Mouse (Mus musculus): ENCODE results near the gene Ceacam9.
"Not testable (repeated sequence)": the region's sequence is repeated elsewhere in the genome, so short reads cannot be mapped to it uniquely, and the experiment has no call there.

Ceacam9 gene

DNA sequence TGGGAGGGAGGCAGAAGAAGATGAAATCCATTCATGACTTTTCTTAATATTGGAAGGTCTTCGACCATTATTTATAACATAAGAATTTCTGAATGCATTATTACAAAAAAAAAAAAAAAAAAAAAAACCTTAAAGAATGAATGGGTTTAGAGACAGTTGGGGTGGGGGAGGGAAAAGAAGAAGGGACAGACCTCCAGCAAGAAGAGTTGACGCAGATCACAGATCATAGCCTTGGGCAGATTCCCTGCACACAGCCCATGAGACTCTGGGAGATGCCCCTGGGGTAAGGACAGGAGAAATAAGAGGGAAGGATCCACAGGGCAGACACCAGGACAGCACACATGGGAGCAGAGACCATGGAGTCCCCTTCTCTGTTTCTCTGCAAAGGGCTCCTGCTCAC, at the start of gene Ceacam9:
Gene Ceacam9 (plus strand): TSS at position 301 of the 400 bp plus-strand sequence.
- no peak for DNase-seq

DNA sequence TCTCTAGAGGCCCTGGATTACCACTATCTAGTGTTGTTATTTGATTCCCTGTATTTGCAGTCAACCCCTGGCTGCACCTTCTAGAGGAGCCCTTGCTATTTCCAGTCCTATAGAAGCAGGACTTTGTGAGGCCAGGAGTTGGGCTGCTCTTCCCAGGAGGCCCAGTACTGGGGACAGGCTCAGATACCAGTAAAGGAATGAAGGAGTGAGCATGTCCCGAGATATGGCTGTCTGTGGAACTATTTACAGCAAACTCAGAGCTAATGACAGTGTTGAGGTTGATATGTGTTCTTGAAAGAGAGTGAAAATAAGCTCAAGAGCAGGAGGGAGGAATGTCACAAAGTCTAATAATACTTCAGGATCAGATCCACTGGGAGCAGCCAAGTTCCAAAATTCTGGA, 47.9 kb upstream of the Ceacam9 start:
- DNase-seq: no peak

DNA sequence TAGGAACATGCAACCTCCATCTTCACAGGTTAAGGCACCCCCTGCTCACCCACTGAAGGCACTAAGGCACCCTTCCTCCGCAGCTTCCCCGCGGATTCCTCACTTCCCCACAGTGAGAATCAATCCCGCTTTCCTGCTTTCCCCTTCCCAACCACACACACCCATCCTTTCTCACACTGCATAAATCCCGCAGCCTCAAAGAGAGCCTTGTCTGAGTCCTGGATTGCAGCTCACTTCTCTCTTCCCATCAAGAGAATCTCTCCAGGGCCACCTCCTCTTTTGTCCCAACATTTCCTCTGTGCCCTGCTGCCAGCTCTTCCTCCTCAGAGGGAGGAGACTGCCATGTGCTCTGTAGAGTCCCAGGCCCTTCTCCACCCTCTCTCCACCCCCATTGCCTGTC, 47.0 kb upstream of the Ceacam9 start:
- not testable (repeated sequence) for DNase-seq

DNA sequence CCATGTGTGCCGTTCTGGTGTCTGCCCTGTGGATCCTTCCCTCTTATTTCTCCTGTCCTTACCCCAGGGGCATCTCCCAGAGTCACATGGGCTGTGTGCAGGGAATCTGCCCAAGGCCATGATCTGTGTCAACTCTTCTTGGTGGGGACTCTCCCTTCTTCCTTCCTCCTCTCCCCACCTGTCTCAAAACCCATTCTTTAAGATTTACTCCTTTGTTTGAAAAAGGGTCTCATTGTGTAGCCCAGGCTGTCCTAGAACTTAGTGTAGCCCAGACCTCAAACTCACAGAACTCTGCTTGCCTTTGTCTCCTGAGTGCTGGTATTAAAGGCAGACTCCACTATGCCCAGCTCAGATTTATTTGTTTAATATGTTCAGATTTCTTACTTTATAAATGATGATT, 46.1 kb upstream of the Ceacam9 start, which contains the start of gene Ceacam15:
Gene Ceacam15 (minus strand): TSS at position 101 of the 400 bp plus-strand sequence.
- no peak for DNase-seq

DNA sequence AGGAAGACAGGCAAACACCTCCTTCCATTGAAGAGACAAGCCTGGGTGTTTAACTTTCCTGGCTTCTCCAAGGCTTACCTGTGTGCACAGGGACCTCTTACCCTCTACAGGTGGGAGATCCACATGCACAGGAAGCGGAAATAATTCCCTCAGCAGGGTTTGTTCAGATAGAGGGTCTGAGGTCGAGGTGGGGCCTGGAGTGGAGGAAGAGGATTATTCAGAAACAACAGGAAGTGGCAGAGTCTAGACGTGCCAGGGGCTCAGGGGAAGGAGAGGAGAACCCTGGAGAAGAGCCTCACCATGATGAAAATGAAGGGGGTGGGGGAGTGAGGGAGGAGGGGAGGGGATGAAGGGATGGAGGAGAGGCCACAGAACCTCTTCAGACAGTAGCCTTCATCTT, 41.5 kb upstream of the Ceacam9 start:
- not testable (repeated sequence) for DNase-seq

DNA sequence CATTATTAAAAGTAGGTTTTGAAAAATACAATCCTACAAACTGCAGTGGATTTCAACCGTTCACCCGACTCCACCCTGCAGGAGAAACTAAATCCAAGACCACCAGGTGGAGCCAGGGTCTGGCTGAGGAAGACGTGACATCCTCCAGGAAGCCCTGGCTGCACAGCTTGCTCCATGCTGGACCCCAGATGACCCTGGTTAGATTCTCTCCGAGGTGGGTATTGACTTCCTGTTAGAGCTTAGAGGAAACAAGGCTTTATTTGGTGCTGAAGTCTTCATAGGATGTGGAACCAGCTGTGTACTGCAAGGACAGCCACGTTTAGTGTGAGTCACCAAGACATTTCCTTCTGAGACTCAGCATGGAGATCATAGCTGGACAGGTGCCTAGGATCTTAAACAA, 32.5 kb upstream of the Ceacam9 start:
- DNase-seq: no peak

DNA sequence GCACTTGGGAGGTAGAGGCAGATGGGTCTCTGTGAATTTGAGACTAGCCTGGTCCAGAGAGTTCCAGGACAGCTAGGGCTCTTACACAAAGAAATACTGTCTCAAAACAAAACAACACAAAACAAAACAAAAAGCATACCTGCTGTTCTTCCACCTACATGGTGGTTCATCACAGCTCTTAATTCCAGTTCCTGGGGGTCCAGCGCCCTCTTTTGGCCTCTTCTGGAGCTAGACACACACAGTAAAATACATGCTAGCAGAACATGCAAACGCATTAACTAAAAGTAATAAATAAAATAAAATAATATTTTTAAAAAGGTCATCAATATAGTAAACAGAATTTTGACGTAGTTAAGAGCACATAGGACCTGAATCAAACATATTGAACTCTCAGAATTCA, 26.7 kb upstream of the Ceacam9 start:
- peak; percentile 37 for DNase-seq

DNA sequence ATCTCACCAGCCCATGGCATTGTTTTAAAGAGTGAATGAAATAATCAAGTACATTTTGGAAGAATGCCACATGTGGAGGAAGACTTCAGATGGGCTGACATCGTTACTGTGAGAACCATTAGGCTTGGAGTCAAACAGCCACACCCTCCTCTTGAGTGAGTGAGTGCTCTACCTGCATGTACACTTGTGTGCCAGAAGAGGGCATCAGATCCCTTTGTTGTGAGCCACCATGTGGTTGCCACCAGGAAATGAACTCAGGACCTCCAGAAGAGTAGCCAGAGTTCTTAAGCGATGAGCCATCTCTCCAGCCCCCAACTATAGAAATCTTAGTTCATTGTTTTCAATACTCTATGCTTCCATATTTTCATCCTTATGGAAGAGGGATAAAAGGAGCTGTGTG, 22.7 kb upstream of the Ceacam9 start:
- DNase-seq: no peak

DNA sequence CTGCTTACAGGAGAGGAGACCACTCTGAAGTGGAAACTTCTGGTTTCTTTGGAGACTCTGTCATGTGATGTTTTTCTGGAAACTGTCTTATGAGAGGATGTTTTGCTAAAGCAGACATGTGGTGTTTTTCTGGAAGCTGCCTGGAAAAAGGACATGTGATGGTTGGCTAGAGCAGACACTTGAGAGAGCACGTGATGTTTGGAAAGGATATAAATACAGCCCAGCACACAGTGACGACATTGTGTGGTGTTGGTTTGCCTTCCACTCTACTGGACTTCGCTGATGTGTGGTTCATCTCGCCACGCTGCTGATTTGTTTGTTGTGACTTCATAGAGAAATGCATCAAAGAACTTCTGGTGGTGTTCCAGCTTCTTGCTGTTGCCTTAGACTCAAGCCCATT, 21.1 kb upstream of the Ceacam9 start:
- no peak for DNase-seq

DNA sequence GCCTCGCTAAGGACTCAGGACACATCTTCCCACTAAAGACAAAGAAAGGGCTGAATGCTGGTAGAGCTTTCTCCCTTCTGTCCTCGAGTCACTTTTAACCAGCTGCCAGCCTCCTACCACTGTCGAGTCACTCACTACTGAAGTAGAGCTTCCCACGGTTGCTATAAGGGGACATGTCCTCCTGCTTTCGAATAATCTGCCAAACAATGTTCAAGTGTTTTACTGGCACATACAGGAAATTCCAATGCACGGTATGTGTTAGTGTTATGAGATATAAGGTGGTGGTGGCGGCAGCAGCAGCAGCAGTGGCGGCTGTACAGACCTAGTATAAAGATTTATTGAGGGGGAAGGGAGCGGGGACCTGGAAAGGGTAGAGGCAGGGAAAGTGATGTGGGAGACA, 15.3 kb upstream of the Ceacam9 start:
- no peak for DNase-seq

DNA sequence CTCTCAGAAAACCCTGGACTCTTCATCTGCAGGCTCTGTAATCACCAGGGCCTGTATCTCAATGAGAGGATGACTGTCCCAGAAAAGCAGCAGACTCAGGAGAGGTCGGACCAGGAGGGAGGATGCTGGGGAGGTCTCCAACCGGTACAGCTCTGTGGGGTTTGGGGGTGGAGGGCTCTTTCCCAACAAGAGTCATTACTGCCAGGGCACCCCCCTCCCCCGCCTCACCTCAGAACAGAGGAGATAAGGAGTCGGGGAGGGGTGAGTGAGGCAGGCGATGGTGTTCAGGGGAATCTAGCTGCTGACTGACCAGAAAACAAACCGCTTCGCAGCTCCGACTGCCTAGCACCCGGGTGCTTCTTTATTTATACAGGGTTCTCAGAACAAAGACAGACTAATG, 13.5 kb upstream of the Ceacam9 start:
- no peak for DNase-seq

DNA sequence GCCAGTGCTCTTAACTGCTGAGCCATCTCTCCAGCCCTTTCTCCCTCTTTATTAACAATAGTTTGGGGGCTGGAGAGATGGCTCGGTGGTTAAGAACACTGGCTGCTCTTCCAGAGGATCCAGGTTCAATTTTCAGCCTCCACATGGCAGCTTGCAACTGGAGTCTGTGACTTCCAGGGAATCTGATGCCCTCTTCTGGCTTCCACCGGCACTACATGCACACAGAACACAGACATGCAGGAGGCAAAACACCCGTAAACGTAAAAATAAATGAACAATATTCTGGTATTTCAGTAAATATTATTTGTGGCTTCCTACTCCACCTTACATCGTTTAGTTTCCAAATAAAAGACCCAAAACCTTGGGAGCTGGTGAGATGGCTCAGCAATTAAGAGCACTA, 11.1 kb upstream of the Ceacam9 start:
- DNase-seq: no peak

DNA sequence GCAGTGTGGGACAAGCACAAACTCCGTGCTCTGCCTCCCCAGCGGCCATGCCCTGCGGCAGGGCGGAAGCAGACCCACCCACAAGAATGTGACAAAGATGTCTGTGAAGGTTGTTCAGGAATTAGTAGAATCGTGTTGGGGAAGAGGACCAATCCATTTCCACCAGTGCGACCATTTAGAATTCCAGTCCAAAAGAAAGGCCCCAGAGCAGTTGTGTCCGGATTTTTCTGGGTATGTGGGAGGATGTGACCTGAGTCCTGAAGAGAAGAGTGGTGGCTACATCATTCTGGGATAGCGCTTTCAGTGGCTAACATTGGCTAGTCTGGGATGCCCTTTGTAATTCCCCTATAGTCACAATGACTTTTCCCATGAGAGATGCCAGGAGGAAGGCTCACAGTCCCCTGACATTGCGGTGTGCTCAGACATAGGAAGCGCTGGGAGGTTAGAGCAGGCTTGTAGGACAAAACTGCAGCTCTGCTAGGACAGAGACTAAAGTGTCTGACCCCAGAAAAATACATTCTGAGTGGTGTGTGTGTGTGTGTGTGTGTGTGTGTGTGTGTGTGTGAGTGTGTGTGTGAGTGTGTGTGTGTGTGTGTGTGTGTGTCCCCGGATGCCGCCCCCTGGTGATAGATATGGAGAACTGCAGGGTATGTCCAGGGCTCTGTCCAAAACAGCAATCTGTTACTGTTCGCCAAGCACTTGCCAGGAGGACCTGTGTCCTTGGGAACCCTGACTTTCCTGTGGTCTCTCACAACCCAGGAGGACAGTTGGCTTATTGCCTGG, 8.9 kb upstream of the Ceacam9 start:
- DNase-seq: no peak

DNA sequence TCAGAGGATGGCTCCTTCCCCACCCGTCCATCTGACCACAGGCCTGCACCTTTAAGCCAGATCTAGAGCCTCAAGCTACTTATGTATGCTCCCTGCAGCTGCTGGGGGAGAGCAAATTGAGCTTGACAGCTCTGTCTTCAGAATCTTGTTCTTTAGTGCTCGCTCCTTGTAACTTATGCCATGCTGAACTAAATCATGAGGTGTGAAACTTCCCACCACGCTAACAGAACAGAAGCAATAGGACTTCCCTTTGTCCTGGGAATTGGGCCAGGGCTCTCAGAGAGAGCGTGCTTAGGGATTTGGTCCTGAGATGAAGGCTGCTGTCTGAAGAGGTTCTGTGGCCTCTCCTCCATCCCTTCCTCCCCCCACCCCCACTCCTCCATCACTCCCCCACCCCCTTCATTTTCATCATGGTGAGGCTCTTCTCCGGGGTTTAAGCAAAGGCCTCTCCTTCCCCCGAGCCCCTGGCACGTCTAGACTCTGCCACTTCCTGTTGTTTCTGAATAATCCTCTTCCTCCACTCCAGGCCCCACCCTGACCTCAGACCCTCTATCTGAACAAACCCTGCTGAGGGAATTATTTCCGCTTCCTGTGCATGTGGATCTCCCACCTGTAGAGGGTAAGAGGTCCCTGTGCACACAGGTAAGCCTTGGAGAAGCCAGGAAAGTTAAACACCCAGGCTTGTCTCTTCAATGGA, 5.1 kb upstream of the Ceacam9 start:
- DNase-seq: not testable (repeated sequence)

DNA sequence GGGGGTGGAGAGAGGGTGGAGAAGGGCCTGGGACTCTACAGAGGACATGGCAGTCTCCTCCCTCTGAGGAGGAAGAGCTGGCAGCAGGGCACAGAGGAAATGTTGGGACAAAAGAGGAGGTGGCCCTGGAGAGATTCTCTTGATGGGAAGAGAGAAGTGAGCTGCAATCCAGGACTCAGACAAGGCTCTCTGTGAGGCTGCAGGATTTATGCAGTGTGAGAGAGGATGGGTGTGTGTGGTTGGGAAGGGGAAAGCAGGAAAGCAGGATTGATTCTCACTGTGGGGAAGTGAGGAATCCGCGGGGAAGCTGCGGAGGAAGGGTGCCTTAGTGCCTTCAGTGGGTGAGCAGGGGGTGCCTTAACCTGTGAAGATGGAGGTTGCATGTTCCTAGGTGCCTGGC, 761 bp downstream of the Ceacam9 start:
- DNase-seq: not testable (repeated sequence)

DNA sequence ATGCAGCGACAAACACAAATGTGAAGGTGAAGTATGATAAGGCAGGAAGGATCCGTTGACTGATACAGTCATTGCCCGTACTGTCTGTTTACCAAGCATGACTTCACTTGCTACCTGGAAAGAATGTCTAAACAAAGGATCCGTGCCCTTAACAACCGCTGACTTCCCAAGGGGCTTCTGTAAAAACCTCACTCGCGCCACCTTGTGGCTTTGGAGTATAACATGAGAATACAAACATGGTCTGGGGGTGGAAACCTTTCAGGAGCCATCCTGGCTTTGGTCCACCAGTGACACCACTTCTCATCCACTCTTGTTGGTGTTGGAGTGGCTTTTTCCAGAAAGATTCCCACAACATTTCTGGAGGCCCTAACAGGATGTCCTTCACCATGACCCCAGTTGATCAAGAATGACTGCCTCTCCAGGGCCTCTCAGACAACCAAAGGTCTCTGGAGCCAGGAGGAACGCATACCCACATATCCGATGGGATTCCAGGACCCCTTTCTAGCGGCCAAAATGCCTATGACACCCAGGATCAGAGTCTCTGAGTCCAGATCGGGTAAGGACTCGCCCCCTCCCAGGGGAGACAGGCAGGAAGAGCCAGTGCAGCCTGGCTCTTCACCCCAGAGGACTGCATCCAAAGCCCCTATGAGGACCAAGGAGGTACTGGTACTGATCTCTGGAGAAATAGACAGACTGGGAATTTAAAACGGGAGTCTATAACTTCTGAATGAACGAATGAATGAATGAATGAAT, 7.0 kb downstream of the Ceacam9 start:
- DNase-seq: peak; percentile 81

DNA sequence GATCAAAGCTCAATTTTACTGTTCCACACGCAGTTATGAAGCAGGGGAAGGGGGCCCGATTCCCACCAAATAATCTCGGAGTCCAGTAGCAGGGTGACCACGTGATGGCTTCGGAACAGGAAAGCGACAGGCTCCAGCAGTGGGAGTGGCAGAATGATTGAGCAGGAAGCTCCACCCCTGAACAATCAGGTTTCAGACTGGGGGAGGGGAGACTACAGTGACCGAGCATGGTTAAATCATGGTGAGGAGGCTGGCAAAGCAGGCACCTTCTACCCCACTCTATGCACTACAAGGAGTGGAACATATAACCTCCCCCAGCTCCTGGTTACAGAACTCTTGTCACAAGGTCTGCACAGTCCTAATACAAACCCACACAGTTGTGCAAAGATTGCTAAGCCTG, 7.8 kb downstream of the Ceacam9 start:
- peak; percentile 29 for DNase-seq

DNA sequence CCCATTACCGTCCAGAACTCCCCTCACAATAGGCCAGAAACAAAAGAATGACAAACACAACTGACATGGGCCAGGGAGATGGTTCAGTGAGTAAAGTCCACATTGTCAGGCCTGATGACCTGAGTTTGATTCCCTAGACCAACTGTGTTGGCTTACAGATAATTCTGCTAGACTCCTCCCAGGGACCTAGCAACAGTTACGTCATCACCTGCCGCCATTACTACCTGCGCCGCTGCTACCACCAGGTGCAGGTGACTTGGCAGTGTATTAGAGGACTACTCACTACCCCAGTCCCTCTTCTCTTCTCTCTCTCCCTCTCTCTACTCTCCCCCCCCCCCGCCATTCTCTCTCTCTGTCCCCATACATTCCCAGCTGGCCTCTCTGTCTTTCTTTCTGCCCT, 9.1 kb downstream of the Ceacam9 start:
- no peak for DNase-seq

DNA sequence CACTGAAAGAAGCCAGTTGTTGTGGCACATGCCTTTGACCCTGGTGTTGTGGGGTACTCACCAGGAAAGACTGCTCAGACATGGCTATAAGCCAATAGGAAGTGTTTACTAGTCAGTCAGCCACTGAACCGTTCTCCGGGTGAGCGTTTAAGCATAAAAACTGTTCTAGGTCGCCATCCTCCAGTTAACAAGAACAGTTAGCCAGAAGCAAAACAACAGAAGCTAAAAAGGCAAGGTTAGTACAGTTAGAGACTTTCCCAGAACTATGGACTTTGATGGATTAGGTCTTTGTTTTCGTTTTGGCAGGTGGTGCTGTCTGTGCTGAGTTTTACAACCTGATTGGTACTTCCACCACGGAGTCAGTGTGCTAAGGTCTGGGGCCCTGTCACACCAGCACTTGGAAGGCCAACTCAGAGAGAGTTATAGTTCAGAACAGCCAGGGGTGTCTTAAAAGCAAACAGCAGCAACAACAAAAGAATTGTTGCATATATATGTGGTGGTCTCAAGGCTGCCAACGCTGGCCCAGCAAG, 10.2 kb downstream of the Ceacam9 start:
- no peak for DNase-seq

DNA sequence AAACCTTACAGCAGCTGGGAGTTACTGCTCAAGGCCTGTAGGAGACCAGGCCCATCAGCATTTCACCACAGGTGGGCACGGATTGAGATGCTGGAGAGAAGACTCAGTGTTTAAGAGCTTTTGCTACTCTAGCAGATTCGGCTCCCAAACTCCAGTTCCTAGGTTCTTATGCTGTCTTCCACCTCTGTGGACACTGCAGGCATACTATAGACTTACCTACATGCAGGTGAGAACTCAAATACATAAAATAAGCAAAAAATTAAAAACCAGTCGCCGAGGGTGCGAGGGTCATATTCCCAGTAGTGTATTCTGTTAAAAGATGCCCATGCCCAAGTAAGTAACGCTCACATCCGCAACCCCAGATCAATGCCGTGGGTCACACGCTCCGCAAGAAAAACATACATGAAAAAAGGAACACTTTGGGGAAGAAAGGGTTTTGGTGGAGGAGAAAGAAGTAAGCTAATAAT, 15.9 kb downstream of the Ceacam9 start:
- DNase-seq: no peak

DNA sequence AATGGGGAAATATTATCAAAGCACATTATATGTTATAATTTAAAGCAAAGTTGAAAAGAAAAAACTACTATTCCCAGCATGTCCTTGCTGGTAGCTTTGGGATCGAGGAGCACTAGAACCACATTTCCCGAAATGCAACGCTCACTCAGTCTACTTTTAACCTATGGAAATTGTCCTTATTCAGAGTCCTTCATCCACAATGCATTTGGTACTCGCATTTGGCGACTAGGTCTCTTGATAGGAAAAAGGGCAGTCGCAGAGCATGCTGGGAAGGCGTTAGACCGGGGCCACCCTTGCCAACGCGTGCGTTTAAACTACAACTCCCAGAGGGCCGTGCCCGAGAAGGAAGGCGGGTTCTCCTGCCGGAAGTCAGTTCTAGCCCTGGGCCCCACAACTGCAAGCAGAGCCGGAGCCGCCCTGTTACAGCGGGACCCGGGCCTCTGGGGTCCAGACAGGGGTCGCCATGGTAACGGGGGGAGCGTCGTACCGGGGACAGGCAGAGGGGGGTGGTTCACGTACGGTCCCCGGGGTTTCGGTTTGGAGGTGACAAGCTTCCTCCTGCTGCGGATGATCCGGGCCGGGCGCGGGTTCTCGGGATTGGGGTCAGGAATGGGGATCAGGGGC, 16.5 kb downstream of the Ceacam9 start, which contains the start of gene Ap2s1:
Gene Ap2s1 (plus strand): TSS at position 338 of the 624 bp plus-strand sequence.
- peak; percentile 95 for DNase-seq

DNA sequence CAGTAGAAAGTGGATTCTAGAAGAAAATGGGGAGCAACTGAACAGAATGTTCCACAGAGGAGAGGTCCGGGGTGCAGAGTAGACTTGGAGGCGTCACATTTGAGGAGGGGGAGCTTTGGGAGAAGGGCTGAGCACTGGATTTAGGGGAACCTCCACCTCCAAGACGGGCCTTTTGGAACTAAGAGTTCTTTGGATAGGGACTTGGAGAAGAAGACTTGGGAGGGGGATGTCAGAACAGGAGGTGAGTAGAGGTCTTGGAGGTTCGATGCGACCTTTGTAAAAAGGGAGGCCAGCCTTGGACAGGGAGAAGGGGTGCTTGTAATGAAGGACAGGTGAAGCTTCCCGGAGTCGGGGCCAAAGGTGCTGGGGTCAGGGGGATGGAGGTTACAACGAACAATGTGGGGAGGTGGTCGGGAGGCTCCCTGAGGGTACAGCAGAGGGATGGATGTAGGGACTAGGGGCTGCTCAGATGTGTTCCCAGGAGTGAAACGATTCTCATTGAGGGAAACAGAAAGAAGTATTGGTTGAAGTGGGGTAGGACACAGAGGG, 17.4 kb downstream of the Ceacam9 start:
- DNase-seq: no peak

All from lung, postnatal 14 days (tissue).